Mouse (Mus musculus): ENCODE measurements around the gene Ap1m2. TPM values are rescaled to one million over a fixed set of nuclear protein-coding genes. Genes with fewer than 3 reads are reported as not detected.

Ap1m2 gene
- total RNA-seq, 1 experiment: 9.8 TPM

GRCm38 (mm10) chr9:21316696-21317095 lies 4.6 kb upstream of the Ap1m2 start:
- in situ Hi-C loops (cut with MboI; ENCODE audit: low sequenced_read_pairs in 2 of 2, unreplicated experiment in 2 of 2): no loop called here
- peaks cover 7 to 14% of the 10 kb centered on the region in 2 experiments for H3K4me1 ChIP-seq (ENCODE audit: control insufficient read depth in 2 of 2, insufficient read depth in 2 of 2, low read length in 2 of 2, poor library complexity in 1 of 2)
- TF ChIP-seq ZNF384 (IDR thresholded peaks at IDR 0.05; ENCODE audit: low read depth, low read length) (no peak), CHD2 (IDR thresholded peaks at IDR 0.05; ENCODE audit: low read depth, low read length) (no peak), ZC3H11A (IDR thresholded peaks at IDR 0.05; ENCODE audit: borderline replicate concordance, low read depth, low read length) (no peak), HCFC1 (IDR thresholded peaks at IDR 0.05; ENCODE audit: borderline replicate concordance, insufficient read depth, low read length) (no peak), MAFK (IDR thresholded peaks at IDR 0.05; ENCODE audit: insufficient read depth, low read depth, low read length) (no peak)
- no peak overlapping the region for H3K27ac ChIP-seq (ENCODE audit: insufficient read depth, low read depth, low read length, poor library complexity, severe bottlenecking)
- no peak for DNase-seq (ENCODE audit: low read depth, low spot score)
- no peak overlapping the region for H3K4me3 ChIP-seq (ENCODE audit: insufficient read depth in 1 of 2, low read depth in 1 of 2, low read length in 2 of 2, poor library complexity in 1 of 2, severe bottlenecking in 1 of 2)
- no peak overlapping the region for H3K9ac ChIP-seq (ENCODE audit: insufficient read depth, low read depth, low read length, poor library complexity, severe bottlenecking)
- H3K9me3 ChIP-seq (ENCODE audit: control insufficient read depth, insufficient read depth, low read depth, low read length): no peaks in the 10 kb centered on the region
- no peaks in the 10 kb centered on the region for H3K36me3 ChIP-seq (ENCODE audit: control insufficient read depth, insufficient read depth, low read length, poor library complexity, severe bottlenecking)

DNA sequence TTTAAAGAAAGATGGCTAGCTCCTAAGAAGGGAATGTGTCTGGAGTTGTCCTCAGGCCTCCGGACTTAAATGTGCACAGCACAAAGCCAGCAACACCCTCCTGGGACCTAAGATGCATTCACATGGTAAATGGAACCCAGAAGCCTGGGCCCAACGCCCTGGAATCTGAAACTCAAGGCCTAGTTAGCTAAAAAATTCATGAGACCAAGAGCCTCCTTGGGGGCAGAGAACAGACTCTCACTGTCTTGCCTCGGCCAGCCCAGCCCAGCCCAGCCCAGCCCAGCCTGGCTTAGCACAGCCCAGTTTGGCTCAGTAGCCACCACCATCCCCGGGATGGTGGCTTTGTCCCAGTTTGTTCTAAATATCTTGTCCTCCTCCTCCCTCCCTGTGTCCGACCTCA lies 3.3 kb upstream of the Ap1m2 start:
- H3K36me3 ChIP-seq (ENCODE audit: control insufficient read depth, insufficient read depth, low read length, poor library complexity, severe bottlenecking): no peaks in the 10 kb centered on the region
- H3K27ac ChIP-seq (ENCODE audit: insufficient read depth, low read depth, low read length, poor library complexity, severe bottlenecking): no peak overlapping the region; the same call in 1 of the 2 replicates
- no peak overlapping the region for H3K4me3 ChIP-seq (ENCODE audit: insufficient read depth in 1 of 2, low read depth in 1 of 2, low read length in 2 of 2, poor library complexity in 1 of 2, severe bottlenecking in 1 of 2)
- no peaks in the 10 kb centered on the region for H3K9me3 ChIP-seq (ENCODE audit: control insufficient read depth, insufficient read depth, low read depth, low read length)
- peaks cover 6 to 15% of the 10 kb centered on the region in 2 experiments; a peak in 2 of 4 replicates for H3K4me1 ChIP-seq (ENCODE audit: control insufficient read depth in 2 of 2, insufficient read depth in 2 of 2, low read length in 2 of 2, poor library complexity in 1 of 2)
- in situ Hi-C loops (cut with MboI; ENCODE audit: low sequenced_read_pairs in 2 of 2, unreplicated experiment in 2 of 2): no loop called here
- DNase-seq (ENCODE audit: low read depth, low spot score): no peak
- H3K9ac ChIP-seq (ENCODE audit: insufficient read depth, low read depth, low read length, poor library complexity, severe bottlenecking): peak overlapping the region; percentile 19; the same call in 1 of the 2 replicates
- no peak for TF ChIP-seq CHD2 (IDR thresholded peaks at IDR 0.05; ENCODE audit: low read depth, low read length)
- TF ChIP-seq HCFC1 (IDR thresholded peaks at IDR 0.05; ENCODE audit: borderline replicate concordance, insufficient read depth, low read length): no peak
- no peak for TF ChIP-seq MAFK (IDR thresholded peaks at IDR 0.05; ENCODE audit: insufficient read depth, low read depth, low read length)
- TF ChIP-seq ZC3H11A (IDR thresholded peaks at IDR 0.05; ENCODE audit: borderline replicate concordance, low read depth, low read length): no peak
- TF ChIP-seq ZNF384 (IDR thresholded peaks at IDR 0.05; ENCODE audit: low read depth, low read length): no peak

DNA sequence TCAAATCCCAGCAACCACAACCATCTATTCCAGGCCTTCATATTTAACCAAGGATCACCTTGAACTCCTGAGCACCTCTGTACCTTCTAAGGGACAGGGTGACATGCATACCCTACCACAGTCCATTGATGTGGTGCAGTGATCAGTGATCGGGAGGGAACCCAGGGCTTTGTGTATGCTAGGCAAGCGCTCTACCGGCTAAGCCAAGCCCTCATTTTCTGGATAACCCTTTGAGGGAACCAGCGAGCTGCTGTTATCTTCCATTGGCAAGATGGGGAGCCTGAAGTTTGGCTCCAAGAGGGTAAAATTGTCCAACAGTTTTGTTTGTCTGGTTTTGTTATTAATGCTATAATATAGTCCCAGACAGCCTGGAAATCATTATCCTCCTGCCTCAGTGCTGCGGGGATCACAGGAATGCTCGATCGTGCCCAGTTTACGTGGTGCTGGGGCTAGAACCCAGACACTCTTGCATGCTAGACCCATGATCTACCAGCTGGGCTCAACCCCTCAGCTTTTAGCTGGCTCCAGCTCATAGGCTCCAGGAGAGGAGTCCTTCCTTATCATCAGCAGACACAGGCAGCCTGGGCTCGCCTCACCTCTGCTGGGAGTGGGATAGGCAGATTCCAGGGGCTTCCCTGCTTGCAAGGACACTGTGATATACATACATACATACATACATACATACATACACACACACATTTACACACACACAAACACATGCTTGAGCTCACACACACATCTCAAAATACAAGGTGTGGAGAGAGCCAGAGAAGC lies 2.4 kb upstream of the Ap1m2 start:
- Histone ChIP-seq H3K9ac (ENCODE audit: insufficient read depth, low read depth, low read length, poor library complexity, severe bottlenecking) (no peak overlapping the region), H3K27ac (ENCODE audit: insufficient read depth, low read depth, low read length, poor library complexity, severe bottlenecking) (no peak overlapping the region), H3K9me3 (ENCODE audit: control insufficient read depth, insufficient read depth, low read depth, low read length) (no peaks in the 10 kb centered on the region), H3K36me3 (ENCODE audit: control insufficient read depth, insufficient read depth, low read length, poor library complexity, severe bottlenecking) (no peaks in the 10 kb centered on the region), H3K4me3 (ENCODE audit: insufficient read depth in 1 of 2, low read depth in 1 of 2, low read length in 2 of 2, poor library complexity in 1 of 2, severe bottlenecking in 1 of 2) (no peak overlapping the region), H3K4me1 (ENCODE audit: control insufficient read depth in 2 of 2, insufficient read depth in 2 of 2, low read length in 2 of 2, poor library complexity in 1 of 2) (peaks cover 3 to 15% of the 10 kb centered on the region in 2 experiments; a peak in 1 of 4 replicates)
- in situ Hi-C loops (cut with MboI; ENCODE audit: low sequenced_read_pairs in 2 of 2, unreplicated experiment in 2 of 2): no loop called here
- DNase-seq (ENCODE audit: low read depth, low spot score): no peak
- TF ChIP-seq HCFC1 (IDR thresholded peaks at IDR 0.05; ENCODE audit: borderline replicate concordance, insufficient read depth, low read length): no peak
- TF ChIP-seq ZC3H11A (IDR thresholded peaks at IDR 0.05; ENCODE audit: borderline replicate concordance, low read depth, low read length): no peak
- no peak for TF ChIP-seq ZNF384 (IDR thresholded peaks at IDR 0.05; ENCODE audit: low read depth, low read length)
- no peak for TF ChIP-seq MAFK (IDR thresholded peaks at IDR 0.05; ENCODE audit: insufficient read depth, low read depth, low read length)
- no peak for TF ChIP-seq CHD2 (IDR thresholded peaks at IDR 0.05; ENCODE audit: low read depth, low read length)

DNA sequence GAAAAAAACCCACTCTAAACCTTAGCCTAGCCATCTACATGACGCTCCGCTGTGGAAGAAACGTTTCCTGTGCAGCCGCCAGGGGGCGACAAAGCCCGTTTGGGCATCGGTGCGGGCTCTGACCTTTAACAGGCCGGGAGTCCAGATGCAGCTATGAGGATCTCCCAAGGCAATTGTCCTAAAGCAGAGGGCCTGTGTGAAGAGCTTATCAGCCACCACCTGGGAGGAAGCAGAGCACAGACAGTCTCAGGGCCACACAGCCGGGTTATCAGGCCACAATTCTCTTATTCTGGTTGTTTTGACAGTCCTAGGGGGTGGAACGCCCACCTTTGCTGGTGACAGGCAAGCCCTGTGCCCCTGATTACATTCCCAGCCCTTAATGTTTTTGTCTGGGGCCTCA lies 1.3 kb upstream of the Ap1m2 start:
- TF ChIP-seq ZC3H11A (IDR thresholded peaks at IDR 0.05; ENCODE audit: borderline replicate concordance, low read depth, low read length) (peak; percentile 71; the same call in 1 of the 2 replicates), CHD2 (IDR thresholded peaks at IDR 0.05; ENCODE audit: low read depth, low read length) (no peak), MAFK (IDR thresholded peaks at IDR 0.05; ENCODE audit: insufficient read depth, low read depth, low read length) (no peak)
- DNase-seq (ENCODE audit: low read depth, low spot score): peak; percentile 83
- no peak overlapping the region for H3K27ac ChIP-seq (ENCODE audit: insufficient read depth, low read depth, low read length, poor library complexity, severe bottlenecking)
- H3K4me1 ChIP-seq (ENCODE audit: control insufficient read depth in 2 of 2, insufficient read depth in 2 of 2, low read length in 2 of 2, poor library complexity in 1 of 2): peaks cover 3 to 19% of the 10 kb centered on the region in 2 experiments; a peak in 1 of 4 replicates
- no peaks in the 10 kb centered on the region for H3K36me3 ChIP-seq (ENCODE audit: control insufficient read depth, insufficient read depth, low read length, poor library complexity, severe bottlenecking)
- no peaks in the 10 kb centered on the region for H3K9me3 ChIP-seq (ENCODE audit: control insufficient read depth, insufficient read depth, low read depth, low read length)
- H3K4me3 ChIP-seq (ENCODE audit: insufficient read depth in 1 of 2, low read depth in 1 of 2, low read length in 2 of 2, poor library complexity in 1 of 2, severe bottlenecking in 1 of 2): no peak overlapping the region
- in situ Hi-C loops (cut with MboI; ENCODE audit: low sequenced_read_pairs in 2 of 2, unreplicated experiment in 2 of 2): no loop called here
- H3K9ac ChIP-seq (ENCODE audit: insufficient read depth, low read depth, low read length, poor library complexity, severe bottlenecking): peak overlapping the region; percentile 15; the same call in 1 of the 2 replicates
